ENCODE assay signal across 18 mouse cellular contexts in the genomic region with DNA sequence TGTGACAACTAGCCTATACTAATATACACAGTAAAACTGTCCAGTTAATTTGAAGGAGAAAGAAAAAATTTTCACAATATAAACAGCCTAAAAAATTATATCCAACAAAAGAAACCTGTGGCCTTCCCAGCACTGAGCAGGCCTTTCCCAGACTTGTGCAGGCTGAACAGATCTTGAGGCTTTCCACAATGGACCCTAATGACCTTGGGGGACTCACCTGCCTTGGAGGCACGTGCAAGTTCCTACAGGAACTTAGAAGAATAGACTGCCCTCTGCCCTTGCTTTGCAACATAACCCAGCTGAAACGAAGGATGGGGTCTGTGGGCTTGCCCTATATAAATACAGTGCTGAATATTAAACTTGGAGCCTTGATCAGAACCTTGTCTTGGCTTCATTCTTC.
"Had no signal": no experiment of that assay in that cellular context is flagged by ENCODE, and none has a peak within 500 bp of the region (broad histone marks: within the 10 kb centered on the region; RNA-seq: fewer than 3 reads in every experiment).

No protein-coding gene starts in this region.

- H3K9me3 ChIP-seq: midbrain, embryonic 10.5 days; midbrain, embryonic 12.5 days; neural tube, embryonic 13.5 days; neural tube, embryonic 15.5 days had no signal

- H3K27ac ChIP-seq: midbrain, embryonic 10.5 days; midbrain, embryonic 12.5 days; neural tube, embryonic 13.5 days; neural tube, embryonic 15.5 days had no signal

- H3K36me3 ChIP-seq: midbrain, embryonic 10.5 days; midbrain, embryonic 12.5 days; neural tube, embryonic 13.5 days; neural tube, embryonic 15.5 days had no signal

- H3K4me1 ChIP-seq: midbrain, embryonic 10.5 days; midbrain, embryonic 12.5 days; neural tube, embryonic 15.5 days had no signal

- H3K27me3 ChIP-seq: midbrain, embryonic 12.5 days; neural tube, embryonic 13.5 days; neural tube, embryonic 15.5 days had no signal

- H3K4me3 ChIP-seq: midbrain, embryonic 10.5 days; midbrain, embryonic 12.5 days; myocyte; neural tube, embryonic 13.5 days; neural tube, embryonic 15.5 days had no signal

- DNase-seq: lung, adult 18-20 months; lung, embryonic 14.5 days; lung, postnatal 10 days; lung, postnatal 4 days; midbrain, embryonic 14.5 days; retina, postnatal 1 day; right cerebral cortex, adult 18-20 months; right cerebral cortex, postnatal 25 days; right cerebral cortex, postnatal 4 days; spleen, adult 18-20 months; thymus, adult 18-20 months; thymus, postnatal 14 days; thymus, postnatal 36 days had no signal
